Mouse (Mus musculus): Measurements from ENCODE around the gene Ptpn6.

The Ptpn6 gene

DNA sequence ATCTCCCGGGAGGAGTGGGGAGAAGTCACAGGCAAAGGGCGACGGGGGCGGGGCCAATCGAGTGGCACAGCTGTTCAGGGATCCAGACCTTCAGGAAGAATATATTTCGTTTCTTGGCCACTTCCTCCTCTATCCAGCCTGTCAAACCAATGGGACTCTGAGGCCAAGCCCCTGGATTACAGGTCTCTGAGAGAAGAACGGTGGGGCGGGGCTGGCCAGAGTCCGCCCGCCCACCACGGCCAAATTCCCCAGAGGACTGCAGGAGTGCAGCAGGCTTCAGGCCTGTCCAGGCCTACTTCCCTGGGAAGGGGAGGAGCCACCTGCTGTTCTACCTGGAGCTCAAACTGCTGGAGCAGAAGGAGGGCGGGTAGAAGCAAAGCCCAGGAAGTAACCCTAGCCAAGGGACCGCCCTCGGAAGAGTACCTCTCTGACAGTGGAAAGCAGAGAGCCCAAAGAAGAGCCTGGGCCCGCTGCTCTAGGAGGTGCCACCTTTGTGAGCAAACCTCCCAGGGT lies at the start of gene Ptpn6:
Gene Ptpn6 (minus strand): TSS at position 204 of the 513 bp plus-strand sequence.
- no peak for DNase-seq

DNA sequence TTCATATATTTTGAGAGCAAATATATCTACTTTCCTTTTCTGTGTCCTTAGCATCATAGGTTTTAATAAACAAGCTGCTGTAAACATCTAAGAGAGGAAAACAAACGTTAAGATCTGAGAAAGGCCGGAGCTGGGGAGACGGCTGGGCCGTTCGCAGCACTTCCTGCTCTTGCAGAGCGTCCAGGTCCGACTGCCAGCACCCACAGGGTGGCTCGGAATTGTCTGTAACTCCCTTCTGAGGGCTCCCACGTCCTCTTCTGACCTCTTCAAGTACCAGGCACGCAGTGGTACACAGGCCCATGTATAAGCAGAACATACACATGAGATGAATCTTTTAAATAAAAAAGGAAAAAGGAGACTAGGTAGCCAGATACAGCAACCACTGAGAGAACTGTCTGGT lies 49.2 kb upstream of the Ptpn6 start:
- DNase-seq = no peak

DNA sequence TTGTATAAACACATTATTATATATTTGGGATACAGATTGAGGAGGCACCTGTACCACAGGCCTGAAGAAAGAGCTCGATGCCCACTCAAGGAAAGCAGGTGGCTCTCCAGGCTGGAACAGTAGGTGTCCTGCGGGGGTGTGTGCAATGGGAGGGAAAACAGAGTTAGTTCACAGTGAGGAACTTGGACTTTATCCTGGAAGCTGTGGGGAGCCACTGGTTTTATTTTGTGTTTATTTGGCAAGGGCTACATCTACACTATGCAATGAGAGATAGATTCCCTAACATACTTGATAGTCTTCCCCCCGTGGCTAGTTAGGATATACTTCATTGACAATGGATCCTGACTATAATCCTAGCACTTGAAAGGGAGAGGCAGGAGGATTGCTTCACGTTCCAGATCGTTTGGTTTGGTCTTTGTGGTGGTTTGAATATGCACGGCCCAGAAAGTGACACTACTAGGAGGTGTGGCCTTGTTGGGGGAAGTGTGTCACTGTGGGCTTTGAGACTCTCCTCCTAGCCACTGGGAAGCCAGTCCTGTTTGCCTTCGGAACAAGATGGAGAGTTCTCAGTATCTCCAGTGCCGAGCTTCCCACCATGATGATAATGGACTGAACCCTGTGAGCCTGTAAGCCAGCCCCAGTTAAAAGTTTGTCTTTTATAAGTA lies 48.4 kb upstream of the Ptpn6 start:
- DNase-seq = no peak

DNA sequence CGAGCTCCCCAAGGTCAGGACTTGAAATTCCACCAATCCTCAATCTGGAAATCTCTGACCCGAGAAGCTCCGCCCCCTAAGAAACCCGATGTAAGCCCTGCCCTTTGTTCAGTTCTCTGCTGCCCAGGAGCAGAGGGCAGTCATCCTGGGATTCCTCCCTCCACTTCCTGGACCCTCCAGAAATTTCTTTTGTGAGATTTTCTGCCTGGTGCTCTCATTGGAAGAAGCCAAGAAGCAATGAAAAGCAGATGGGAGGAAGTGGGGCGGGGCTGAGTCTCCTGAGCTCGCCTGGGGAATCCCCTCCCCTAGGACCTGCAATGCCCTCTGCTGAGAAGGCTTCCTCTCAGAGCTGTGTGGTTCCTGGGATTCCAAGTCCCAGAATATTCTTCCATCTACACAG lies 43.9 kb upstream of the Ptpn6 start:
- DNase-seq = peak; percentile 62

DNA sequence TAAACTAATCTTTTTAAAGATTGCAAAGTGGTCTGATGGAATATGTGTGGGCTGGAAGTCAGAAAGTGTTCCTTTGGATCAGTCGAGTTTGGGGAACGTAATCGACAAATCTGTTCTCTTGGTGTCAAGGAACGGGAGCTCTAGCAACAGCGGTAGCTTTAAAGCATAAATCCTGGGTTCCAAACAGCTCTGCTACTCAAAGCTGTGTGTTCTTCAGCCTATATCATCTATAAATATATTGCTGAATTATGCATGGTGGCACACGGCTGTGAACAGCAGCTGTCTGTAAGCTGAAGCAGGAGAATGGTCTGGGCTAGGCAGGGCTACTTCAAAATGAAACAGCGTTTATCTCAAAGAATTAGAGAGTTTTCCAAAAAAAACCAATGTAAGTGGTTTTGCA lies 42.4 kb upstream of the Ptpn6 start:
- DNase-seq = no peak

- no peak for DNase-seq
Observed at GRCm38 (mm10) chr6:124779984-124780416, 41.5 kb upstream of the Ptpn6 start.

- DNase-seq = peak; percentile 87
Observed at GRCm38 (mm10) chr6:124779222-124779983, 40.9 kb upstream of the Ptpn6 start, which contains the start of gene Lrrc23. Gene Lrrc23, minus strand, starts transcription at chr6:124779727.

- DNase-seq = no peak
Observed at GRCm38 (mm10) chr6:124770511-124770910, 32.0 kb upstream of the Ptpn6 start.

GRCm38 (mm10) chr6:124770013-124770412 lies 31.5 kb upstream of the Ptpn6 start:
- no peak for DNase-seq

GRCm38 (mm10) chr6:124769101-124769765 lies 30.7 kb upstream of the Ptpn6 start, which contains the start of gene Eno2:
Gene Eno2, minus strand, starts transcription at chr6:124769673.
- DNase-seq = peak; percentile 84

DNA sequence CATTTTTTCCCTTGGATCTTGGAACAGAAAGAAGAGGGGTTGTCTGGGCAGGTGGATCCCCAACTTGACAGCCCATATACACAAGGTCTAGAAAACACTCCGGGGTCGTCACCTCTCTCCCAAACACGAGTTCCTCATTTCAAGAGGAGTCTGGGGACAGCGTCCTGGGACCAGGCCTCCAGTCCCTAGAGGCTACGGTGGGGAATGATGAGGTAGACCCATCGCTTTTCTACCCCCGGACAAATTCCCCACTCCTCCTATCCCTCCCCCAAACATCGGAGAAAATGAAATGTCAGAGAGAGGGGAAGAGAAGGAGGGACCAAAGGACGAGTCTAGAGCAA lies 30.2 kb upstream of the Ptpn6 start:
- no peak for DNase-seq

GRCm38 (mm10) chr6:124767920-124768703 lies 29.6 kb upstream of the Ptpn6 start:
- peak; percentile 79 for DNase-seq

GRCm38 (mm10) chr6:124767536-124767919 lies 29.0 kb upstream of the Ptpn6 start:
- DNase-seq = no peak

DNA sequence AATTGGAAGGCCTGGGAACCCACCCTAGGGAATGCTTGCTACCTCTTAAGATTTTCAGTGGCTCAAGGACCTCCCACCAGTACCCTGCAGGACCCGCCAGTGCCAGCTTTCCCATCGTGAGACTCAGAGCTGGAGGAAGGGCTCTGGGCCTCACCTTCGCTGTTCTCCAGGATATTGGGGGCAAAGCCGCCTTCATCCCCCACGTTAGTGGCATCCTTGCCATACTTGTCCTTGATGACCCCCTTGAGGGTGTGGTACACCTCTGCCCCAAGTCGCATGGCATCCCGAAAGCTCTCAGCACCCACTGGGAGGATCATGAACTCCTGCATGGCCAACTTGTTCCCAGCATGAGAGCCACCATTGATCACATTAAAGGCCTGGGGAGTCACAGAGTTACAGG lies 27.4 kb upstream of the Ptpn6 start:
- no peak for DNase-seq

DNA sequence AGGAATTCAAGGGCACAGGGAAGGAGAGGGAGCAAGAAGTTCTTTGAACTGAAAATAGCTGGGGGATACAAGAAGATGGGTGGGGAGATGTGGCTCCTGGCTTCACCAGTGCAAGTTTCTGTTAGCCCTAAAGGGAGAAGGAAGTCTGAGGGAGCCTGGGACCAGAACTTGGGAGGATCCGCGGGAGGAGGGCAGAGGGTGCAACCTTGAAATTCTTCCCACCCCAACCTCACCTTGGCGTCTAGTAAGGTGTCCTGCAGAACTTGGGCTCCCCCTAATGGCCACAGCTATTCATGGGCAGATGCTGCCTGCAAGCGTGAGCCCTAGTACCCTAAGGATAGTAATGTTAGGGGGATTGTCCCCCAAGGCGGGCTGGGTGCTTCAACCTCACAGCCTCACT lies 20.7 kb upstream of the Ptpn6 start:
- peak; percentile 89 for DNase-seq

DNA sequence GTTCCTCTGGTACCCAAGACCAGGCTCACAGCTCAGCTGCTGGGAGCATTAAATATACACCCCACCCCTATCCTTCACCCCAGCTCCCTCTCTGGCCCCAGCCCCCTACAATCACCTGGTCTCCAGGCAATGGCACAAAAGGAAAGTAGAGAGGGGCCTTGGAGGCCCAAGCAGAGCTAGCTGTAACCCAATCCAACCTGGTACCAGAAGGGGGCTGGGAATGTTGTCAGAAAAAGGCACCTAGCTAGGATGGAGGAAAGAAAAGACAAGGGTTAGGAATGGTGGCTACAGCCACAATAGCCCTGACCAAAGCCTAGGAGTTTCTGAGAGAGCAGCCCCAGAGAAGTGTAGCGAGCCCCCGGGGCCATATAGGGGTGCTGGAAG lies 20.3 kb upstream of the Ptpn6 start:
- no peak for DNase-seq

- DNase-seq = peak; percentile 65
Observed at GRCm38 (mm10) chr6:124757909-124758848, 19.7 kb upstream of the Ptpn6 start.

DNA sequence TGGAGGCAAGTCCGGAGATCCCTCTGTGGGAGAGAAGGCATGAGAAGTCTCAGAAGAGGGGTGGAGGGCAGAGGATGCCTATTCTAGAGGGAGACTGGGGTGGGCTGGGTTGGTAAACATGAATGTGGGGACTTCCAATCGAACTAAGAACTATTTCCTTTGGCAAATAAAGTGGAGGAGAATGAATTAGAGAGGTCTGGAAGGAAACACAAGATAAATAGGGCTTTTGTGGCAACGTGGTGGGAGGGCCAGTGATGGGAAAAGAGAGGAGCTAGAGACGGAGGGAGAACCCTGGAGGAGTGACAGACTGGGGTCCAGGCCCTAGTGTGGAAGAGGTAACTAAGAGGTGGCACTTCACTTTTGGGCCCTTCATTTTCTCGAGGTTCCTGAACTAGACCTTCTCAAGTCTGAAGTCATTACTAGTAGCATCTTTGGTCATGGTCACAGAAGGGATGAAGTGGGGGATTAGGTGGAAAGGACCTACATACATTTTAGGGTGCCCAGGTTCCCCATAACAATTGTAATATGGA lies 18.9 kb upstream of the Ptpn6 start:
- no peak for DNase-seq

- peak; percentile 91 for DNase-seq
Observed at GRCm38 (mm10) chr6:124756652-124757350, 18.3 kb upstream of the Ptpn6 start.

GRCm38 (mm10) chr6:124755831-124756595 lies 17.5 kb upstream of the Ptpn6 start, which contains the start of the genes Gm45234 and Atn1:
Gene Gm45234, minus strand, starts transcription at chr6:124756021.
Gene Atn1, minus strand, starts transcription at chr6:124756524.
- peak; percentile 78 for DNase-seq

All from retina, postnatal 1 day (tissue).